In genomic region chr4:141766668-141767352, GRCm38 (mm10) we compare ENCODE assay signal across 8 mouse cellular contexts. TPM values are rescaled to one million over a fixed set of nuclear protein-coding genes. Genes with fewer than 3 reads are reported as not detected.
DNase-seq lines count a peak whose midpoint lies in the region; ATAC-seq and TF ChIP-seq lines count a peak whose summit lies in the region.

No protein-coding gene starts in this region.

- H3K36me3 ChIP-seq in hindbrain, embryonic 12.5 days = peaks cover 95% of the 10 kb centered on the region
- H3K36me3 ChIP-seq in hindbrain, embryonic 11.5 days (ENCODE audit: control insufficient read depth, insufficient read depth, low read length) = no peaks in the 10 kb centered on the region; the same call in 1 of the 2 replicates
- peaks cover 0 to 29% of the 10 kb centered on the region in 2 experiments; a peak in 2 of 4 replicates for H3K36me3 ChIP-seq in MEL (ENCODE audit: control insufficient read depth in 1 of 2, insufficient read depth in 2 of 2, low read length in 2 of 2)
- H3K36me3 ChIP-seq in erythroblast, embryonic 14.5 days (ENCODE audit: control insufficient read depth) = peaks cover 85% of the 10 kb centered on the region
- H3K36me3 ChIP-seq in kidney, adult 2 months (ENCODE audit: control insufficient read depth, insufficient read depth, low read length) = no peaks in the 10 kb centered on the region; the same call in none of the 2 replicates

- H3K4me2 ChIP-seq in hindbrain, embryonic 12.5 days (replicated peaks) = 0 out of 2 replicates have a peak overlapping the region, but pooled peaks have one; percentile 2
- no peak overlapping the region; the same call in 1 of the 2 replicates for H3K4me2 ChIP-seq in hindbrain, embryonic 11.5 days (replicated peaks; ENCODE audit: low read depth, low read length)

- peaks cover 4% of the 10 kb centered on the region for H3K4me1 ChIP-seq in hindbrain, embryonic 12.5 days
- no peaks in the 10 kb centered on the region for H3K4me1 ChIP-seq in hindbrain, embryonic 11.5 days (replicated peaks; ENCODE audit: control insufficient read depth, insufficient read depth, low read length)
- H3K4me1 ChIP-seq in MEL (ENCODE audit: control insufficient read depth in 1 of 2, insufficient read depth in 2 of 2, low read length in 2 of 2) = peaks cover 19 to 28% of the 10 kb centered on the region in 2 experiments
- peaks cover 85% of the 10 kb centered on the region for H3K4me1 ChIP-seq in erythroblast, embryonic 14.5 days (ENCODE audit: control insufficient read depth)
- no peaks in the 10 kb centered on the region for H3K4me1 ChIP-seq in kidney, adult 2 months (ENCODE audit: control insufficient read depth, insufficient read depth, low read length)

- no peaks in the 10 kb centered on the region for H3K27me3 ChIP-seq in hindbrain, embryonic 12.5 days
- H3K27me3 ChIP-seq in hindbrain, embryonic 11.5 days (ENCODE audit: control insufficient read depth, insufficient read depth, low read length) = no peaks in the 10 kb centered on the region
- no peaks in the 10 kb centered on the region for H3K27me3 ChIP-seq in MEL (ENCODE audit: control insufficient read depth in 1 of 2, insufficient read depth in 2 of 2, low read length in 2 of 2)
- H3K27me3 ChIP-seq in erythroblast, embryonic 14.5 days (ENCODE audit: control insufficient read depth) = no peaks in the 10 kb centered on the region
- no peaks in the 10 kb centered on the region for H3K27me3 ChIP-seq in kidney, adult 2 months (replicated peaks; ENCODE audit: control insufficient read depth, insufficient read depth, low read length)

- 0 out of 2 replicates have a peak, but pooled peaks have one; percentile 22 for ATAC-seq in hindbrain, embryonic 12.5 days (ENCODE audit: low FRiP score)
- ATAC-seq in hindbrain, embryonic 11.5 days (ENCODE audit: low FRiP score) = no peak

- 68% methylated on average over 19 of the region's 19 CpGs for whole genome bisulfite sequencing in hindbrain, embryonic 12.5 days
- WGBS in hindbrain, embryonic 11.5 days = 80% methylated on average over 19 of the region's 19 CpGs
- 42% methylated on average over 19 of the region's 19 CpGs for WGBS in kidney, adult 2 months

- H3K27ac ChIP-seq in hindbrain, embryonic 12.5 days = peak overlapping the region; percentile 75
- no peak overlapping the region for H3K27ac ChIP-seq in hindbrain, embryonic 11.5 days (ENCODE audit: low read depth, low read length)
- peak overlapping the region; percentile 71 for H3K27ac ChIP-seq in MEL (ENCODE audit: control insufficient read depth, low read depth, low read length)
- peak overlapping the region; percentile 41 for H3K27ac ChIP-seq in kidney, adult 2 months (ENCODE audit: insufficient read depth, low read depth, low read length)

- TF ChIP-seq EP300 in MEL (IDR thresholded peaks at IDR 0.05; ENCODE audit: low read depth in 1 of 2, low read length in 2 of 2) = no peak

- no peak overlapping the region for H3K9ac ChIP-seq in hindbrain, embryonic 12.5 days
- H3K9ac ChIP-seq in hindbrain, embryonic 11.5 days (ENCODE audit: low read depth, low read length) = no peak overlapping the region
- H3K9ac ChIP-seq in MEL (ENCODE audit: control insufficient read depth, low read depth, low read length, poor library complexity, severe bottlenecking) = peak overlapping the region; percentile 57

- H3K9me3 ChIP-seq in hindbrain, embryonic 12.5 days (replicated peaks) = no peaks in the 10 kb centered on the region
- H3K9me3 ChIP-seq in hindbrain, embryonic 11.5 days (ENCODE audit: control insufficient read depth, low read length) = no peaks in the 10 kb centered on the region
- H3K9me3 ChIP-seq in MEL (replicated peaks; ENCODE audit: insufficient read depth, low read length) = no peaks in the 10 kb centered on the region
- H3K9me3 ChIP-seq in erythroblast, embryonic 14.5 days (ENCODE audit: control insufficient read depth, low read length) = no peaks in the 10 kb centered on the region

- no peak for TF ChIP-seq POLR2A in MEL (IDR thresholded peaks at IDR 0.05; ENCODE audit: control insufficient read depth in 1 of 2, insufficient read depth in 1 of 2, low read depth in 1 of 2, low read length in 2 of 2, poor library complexity in 1 of 2)
- no peak for TF ChIP-seq POLR2A in kidney, adult 2 months (IDR thresholded peaks at IDR 0.05; ENCODE audit: low read depth, low read length)

- H3K4me3 ChIP-seq in hindbrain, embryonic 12.5 days = no peak overlapping the region
- no peak overlapping the region for H3K4me3 ChIP-seq in hindbrain, embryonic 11.5 days (ENCODE audit: low read depth, low read length)
- H3K4me3 ChIP-seq in MEL (ENCODE audit: control insufficient read depth in 1 of 2, insufficient read depth in 1 of 2, low read depth in 2 of 2, low read length in 2 of 2) = peak overlapping the region; percentile 40 to 43
- peak overlapping the region; percentile 59 for H3K4me3 ChIP-seq in erythroblast, embryonic 14.5 days (replicated peaks)
- no peak overlapping the region for H3K4me3 ChIP-seq in kidney, adult 2 months (ENCODE audit: insufficient read depth, low read depth, low read length)

- no peak for TF ChIP-seq RAD21 in MEL (IDR thresholded peaks at IDR 0.05; ENCODE audit: low read depth, low read length)

- no peaks in the 10 kb centered on the region for H3K79me2 ChIP-seq in MEL (ENCODE audit: control insufficient read depth, insufficient read depth, low read length, poor library complexity)

- TF ChIP-seq CTCF in MEL (IDR thresholded peaks at IDR 0.05 in 2 of 3, conservative IDR thresholded peaks at IDR 0.05 in 1 of 3; ENCODE audit: control insufficient read depth in 1 of 3, insufficient read depth in 1 of 3, low read depth in 2 of 3, low read length in 3 of 3, poor library complexity in 1 of 3, severe bottlenecking in 1 of 3) = no peak
- no peak for TF ChIP-seq CTCF in kidney, adult 2 months (conservative IDR thresholded peaks at IDR 0.05; ENCODE audit: insufficient read depth, insufficient read length, low read depth, low read length)

- no peak for DNase-seq in hindbrain, embryonic 11.5 days (ENCODE audit: low spot score)
- DNase-seq in MEL (ENCODE audit: low read depth, low spot score) = peak; percentile 73
- peak; percentile 54 for DNase-seq in kidney, adult 2 months
- DNase-seq in lung, postnatal 4 days = peak; percentile 55 to 73
- DNase-seq in spleen, postnatal 14 days (ENCODE audit: low spot score in 2 of 2) = no peak
- no peak for DNase-seq in gastrocnemius, adult 18-20 months (ENCODE audit: low spot score)

TF ChIP-seq in MEL, 35 proteins besides CTCF, POLR2A, EP300 and RAD21 (continues in another document):
- TF ChIP-seq USF2 (IDR thresholded peaks at IDR 0.05; ENCODE audit: borderline replicate concordance in 1 of 2, insufficient read depth in 1 of 2, low read depth in 1 of 2, low read length in 2 of 2) (no peak), KAT2A (conservative IDR thresholded peaks at IDR 0.05; ENCODE audit: low read depth, low read length) (no peak), GATA1 (IDR thresholded peaks at IDR 0.05; ENCODE audit: low read depth, low read length) (no peak)

RNA-seq across cellular contexts. Expression of gene Agmat, which starts 20.3 kb away (rescaled TPM):
- not detected in 2 replicates for polyA plus RNA-seq in hindbrain, embryonic 12.5 days (2016; fragmentation: Nextera tagmentation; extraction: Ambion mirVana)
- 0.14 TPM in 1 of 2 replicates, not detected in the other for polyA plus RNA-seq in hindbrain, embryonic 11.5 days (2014; fragmentation: Nextera tagmentation; extraction: Ambion mirVana)
- 0.12 TPM in 1 of 2 replicates, not detected in the other for total RNA-seq in MEL (2012; rRNA removed)
- under 1 TPM in 1 of 2 experiments, not detected in 1; 0.07 TPM for polyA plus RNA-seq in MEL (2012; ENCODE audit: insufficient read depth in 1 of 2, insufficient read length in 2 of 2, low read depth in 1 of 2, low replicate concordance in 2 of 2, missing spikeins in 1 of 2)
- polyA plus RNA-seq in erythroblast, embryonic 14.5 days (2012) = 0.11 and 0.19 TPM in 2 replicates
- polyA plus RNA-seq in kidney, adult 2 months (2012; rRNA removed) = 9.4 and 10.8 TPM in 2 replicates
- not detected for total RNA-seq in gastrocnemius, adult 18-20 months (2021)

RNA-seq across cellular contexts. Expression of gene Dnajc16, which starts 23.9 kb away (rescaled TPM):
- polyA plus RNA-seq in hindbrain, embryonic 12.5 days (2016; fragmentation: Nextera tagmentation; extraction: Ambion mirVana) = 6.3 and 7.2 TPM in 2 replicates
- polyA plus RNA-seq in hindbrain, embryonic 11.5 days (2014; fragmentation: Nextera tagmentation; extraction: Ambion mirVana) = 4.9 and 5.4 TPM in 2 replicates
- 3.2 and 3.4 TPM in 2 replicates for total RNA-seq in MEL (2012; rRNA removed)
- 1 to 10 TPM in 1 of 2 experiments, not detected in 1; 6.8 TPM for polyA plus RNA-seq in MEL (2012; ENCODE audit: insufficient read depth in 1 of 2, insufficient read length in 2 of 2, low read depth in 1 of 2, low replicate concordance in 2 of 2, missing spikeins in 1 of 2)
- 0.14 and 0.15 TPM in 2 replicates for polyA plus RNA-seq in erythroblast, embryonic 14.5 days (2012)
- 12.6 and 13.6 TPM in 2 replicates for polyA plus RNA-seq in kidney, adult 2 months (2012; rRNA removed)
- 10 to 100 TPM; 13.2 to 13.3 TPM for total RNA-seq in gastrocnemius, adult 18-20 months (2021)

RNA-seq across cellular contexts. Expression of gene Casp9, which starts 26.6 kb away (rescaled TPM):
- 23.6 and 25.6 TPM in 2 replicates for polyA plus RNA-seq in hindbrain, embryonic 12.5 days (2016; fragmentation: Nextera tagmentation; extraction: Ambion mirVana)
- polyA plus RNA-seq in hindbrain, embryonic 11.5 days (2014; fragmentation: Nextera tagmentation; extraction: Ambion mirVana) = 17.3 and 17.6 TPM in 2 replicates
- 2.8 and 3.8 TPM in 2 replicates for total RNA-seq in MEL (2012; rRNA removed)
- polyA plus RNA-seq in MEL (2012; ENCODE audit: insufficient read depth in 1 of 2, insufficient read length in 2 of 2, low read depth in 1 of 2, low replicate concordance in 2 of 2, missing spikeins in 1 of 2) = 1 to 10 TPM in 1 of 2 experiments, not detected in 1; 6.4 TPM
- polyA plus RNA-seq in erythroblast, embryonic 14.5 days (2012) = 1.2 and 2.3 TPM in 2 replicates
- polyA plus RNA-seq in kidney, adult 2 months (2012; rRNA removed) = 22.2 and 23.7 TPM in 2 replicates
- 1 to 10 TPM; 2.4 TPM for total RNA-seq in gastrocnemius, adult 18-20 months (2021)

RNA-seq across cellular contexts. Expression of gene Ddi2, which starts 43.6 kb away (rescaled TPM):
- polyA plus RNA-seq in hindbrain, embryonic 12.5 days (2016; fragmentation: Nextera tagmentation; extraction: Ambion mirVana) = 28.1 and 28.7 TPM in 2 replicates
- polyA plus RNA-seq in hindbrain, embryonic 11.5 days (2014; fragmentation: Nextera tagmentation; extraction: Ambion mirVana) = 15.0 and 18.9 TPM in 2 replicates
- 37.6 and 40.7 TPM in 2 replicates for total RNA-seq in MEL (2012; rRNA removed)
- 10 to 100 TPM in 1 of 2 experiments, not detected in 1; 42.8 TPM for polyA plus RNA-seq in MEL (2012; ENCODE audit: insufficient read depth in 1 of 2, insufficient read length in 2 of 2, low read depth in 1 of 2, low replicate concordance in 2 of 2, missing spikeins in 1 of 2)
- polyA plus RNA-seq in erythroblast, embryonic 14.5 days (2012) = 0.58 and 0.85 TPM in 2 replicates
- 21.9 and 23.4 TPM in 2 replicates for polyA plus RNA-seq in kidney, adult 2 months (2012; rRNA removed)
- 10 to 100 TPM; 57.5 to 62.5 TPM for total RNA-seq in gastrocnemius, adult 18-20 months (2021)

RNA-seq across cellular contexts. Expression of gene Cela2a, which starts 59.1 kb away (rescaled TPM):
- polyA plus RNA-seq in hindbrain, embryonic 12.5 days (2016; fragmentation: Nextera tagmentation; extraction: Ambion mirVana) = not detected in 2 replicates
- not detected in 2 replicates for polyA plus RNA-seq in hindbrain, embryonic 11.5 days (2014; fragmentation: Nextera tagmentation; extraction: Ambion mirVana)
- not detected in 2 replicates for total RNA-seq in MEL (2012; rRNA removed)
- not detected for polyA plus RNA-seq in MEL (2012; ENCODE audit: insufficient read depth in 1 of 2, insufficient read length in 2 of 2, low read depth in 1 of 2, low replicate concordance in 2 of 2, missing spikeins in 1 of 2)
- polyA plus RNA-seq in erythroblast, embryonic 14.5 days (2012) = not detected in 2 replicates
- 0.52 TPM in 1 of 2 replicates, not detected in the other for polyA plus RNA-seq in kidney, adult 2 months (2012; rRNA removed)
- total RNA-seq in gastrocnemius, adult 18-20 months (2021) = under 1 TPM in 1 of 2 experiments, not detected in 1; 0.78 TPM

Comparison
In these comparisons a context has a peak if more than half of its experiments do, and no peak if none do; other contexts are left out.
1. H3K4me3 ChIP-seq: peak in MEL (2 of 2) and erythroblast, embryonic 14.5 days (single experiment); none in hindbrain, embryonic 12.5 days (single experiment), hindbrain, embryonic 11.5 days (single experiment) and kidney, adult 2 months (single experiment).
2. DNase-seq: peak in MEL (single experiment), kidney, adult 2 months (single experiment) and lung, postnatal 4 days (2 of 2); none in hindbrain, embryonic 11.5 days (single experiment), spleen, postnatal 14 days (0 of 2) and gastrocnemius, adult 18-20 months (single experiment).